Mouse (Mus musculus): ENCODE measurements around the gene Rhoh.

Rhoh gene

DNA sequence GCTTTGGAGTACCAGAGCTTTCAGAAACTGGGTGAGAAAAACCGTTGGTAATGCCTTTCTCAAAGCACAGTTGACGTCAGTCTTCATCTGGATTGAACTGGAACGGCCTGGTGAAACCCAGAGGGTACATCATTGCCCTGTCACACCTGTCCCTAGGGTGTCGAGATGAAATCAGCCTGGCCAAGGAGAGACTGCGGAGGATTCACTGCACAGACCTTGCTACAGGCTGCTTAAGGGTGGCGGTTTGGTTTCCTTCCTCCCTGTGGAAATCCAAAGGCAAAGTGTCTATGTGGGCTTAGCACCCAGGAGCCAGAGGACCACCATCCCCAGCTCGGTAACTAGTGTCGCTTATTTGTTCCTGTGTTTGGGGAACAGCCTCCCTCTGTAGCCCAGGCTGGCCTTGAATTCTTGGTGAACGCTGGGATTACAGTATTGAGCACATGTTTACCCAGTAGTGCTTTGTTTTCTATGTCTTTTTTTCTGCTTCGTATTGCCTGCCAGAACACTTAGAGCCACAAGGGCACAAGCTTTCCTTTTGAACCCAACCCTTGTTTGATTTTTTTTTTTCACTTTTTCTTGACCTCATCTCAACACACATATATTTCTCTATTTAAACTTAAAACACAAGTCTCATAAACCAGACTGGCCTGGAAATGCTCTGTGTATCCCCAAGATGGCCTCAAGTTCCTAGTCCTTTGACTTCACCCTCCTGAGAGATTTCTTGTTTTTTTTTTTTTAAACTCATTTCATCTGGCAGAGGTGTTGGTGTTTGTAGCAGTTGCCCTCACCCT, at the start of gene Rhoh:
Gene Rhoh (plus strand): TSS at position 60 of the 791 bp plus-strand sequence.
- peak; percentile 52 to 55 for DNase-seq (ENCODE audit: low read depth in 2 of 2, low spot score in 2 of 2)

DNA sequence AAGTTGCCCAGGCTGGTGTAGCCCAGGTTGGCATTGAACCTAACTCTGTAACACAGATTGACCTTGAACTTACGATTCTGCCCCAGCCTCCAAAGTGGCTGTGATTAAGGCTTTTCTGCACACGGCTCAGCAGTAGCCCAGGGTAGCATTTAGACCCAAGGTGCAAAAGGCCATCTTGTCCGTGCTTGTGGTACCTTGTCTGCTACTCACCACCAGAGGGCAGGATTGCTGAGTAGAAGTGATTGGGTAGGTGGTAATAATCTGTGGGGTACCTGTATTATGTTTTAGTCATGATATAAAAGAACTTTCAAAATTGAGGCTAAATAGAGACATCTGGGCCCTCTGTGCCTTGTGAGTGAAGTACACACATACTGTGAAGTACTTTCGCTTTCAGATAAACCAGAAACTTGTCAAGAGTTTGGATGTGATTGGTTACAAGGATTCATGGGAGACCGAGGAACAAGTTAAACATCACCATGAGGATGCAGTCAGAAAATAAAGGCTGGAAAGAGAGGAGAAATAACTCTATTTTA, 37.3 kb upstream of the Rhoh start:
- peak; percentile 46 to 58 for DNase-seq (ENCODE audit: low read depth in 2 of 2, low spot score in 2 of 2)

DNA sequence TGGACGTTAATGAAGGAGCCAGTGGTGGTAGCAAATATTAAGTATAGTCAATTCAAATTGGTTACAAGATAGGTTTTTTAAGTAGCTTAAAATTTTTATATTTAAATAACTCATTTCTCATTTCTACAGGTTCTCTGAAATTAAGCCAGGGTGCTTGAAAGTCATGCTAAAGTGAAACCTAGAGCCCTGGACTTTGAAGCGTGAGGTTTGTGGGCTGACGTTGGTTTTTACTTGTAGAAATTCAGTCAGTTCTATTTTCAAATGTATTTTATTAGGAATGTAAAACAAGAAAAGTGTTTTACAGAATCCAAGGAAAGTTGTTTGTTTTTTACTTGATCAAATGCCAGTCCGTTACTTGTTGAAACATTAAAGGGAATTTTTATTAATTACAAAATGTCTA, 34.5 kb upstream of the Rhoh start:
- peak in 1 of 2 experiments; percentile 34 for DNase-seq (ENCODE audit: low read depth in 2 of 2, low spot score in 2 of 2)

DNA sequence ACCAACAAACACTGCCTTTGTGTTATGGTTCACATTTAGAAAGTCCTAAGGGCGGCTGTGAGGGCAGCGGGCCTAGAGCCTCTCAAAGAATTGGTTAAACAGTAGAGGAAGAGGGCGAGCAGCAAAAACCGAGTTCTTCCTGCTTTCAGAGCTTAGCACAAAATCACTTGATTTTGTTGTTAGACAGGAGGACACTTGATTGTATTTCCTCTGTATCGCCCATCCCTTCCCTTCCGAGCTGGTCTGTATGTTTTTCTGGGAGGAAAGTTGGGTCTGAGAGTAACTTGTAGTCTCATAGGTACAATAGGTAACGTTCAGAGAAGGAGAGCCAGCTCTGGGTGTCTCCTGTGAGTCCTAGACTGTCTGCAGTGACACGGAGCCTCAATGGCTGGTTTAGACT, 33.9 kb upstream of the Rhoh start:
- DNase-seq (ENCODE audit: low read depth in 2 of 2, low spot score in 2 of 2) = no peak

DNA sequence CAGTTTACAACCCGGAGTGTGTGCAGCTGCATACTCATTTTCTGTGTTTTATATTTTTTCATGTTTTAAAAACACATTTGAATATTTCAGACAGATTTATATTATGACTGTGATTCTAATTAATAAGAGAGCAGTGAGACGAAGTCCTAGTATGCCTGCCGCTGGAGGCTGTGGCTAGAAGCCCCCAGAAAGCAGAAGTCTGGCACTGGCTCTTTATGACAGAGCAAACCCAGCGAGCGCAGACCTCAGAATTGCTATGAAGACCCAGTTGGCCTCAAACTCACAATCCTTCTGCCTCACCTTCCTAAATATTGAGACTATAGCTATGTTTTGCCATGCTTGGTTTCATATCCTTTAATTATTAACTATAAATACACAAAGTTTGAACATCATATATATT, 32.8 kb upstream of the Rhoh start:
- DNase-seq (ENCODE audit: low read depth in 2 of 2, low spot score in 2 of 2) = no peak

DNA sequence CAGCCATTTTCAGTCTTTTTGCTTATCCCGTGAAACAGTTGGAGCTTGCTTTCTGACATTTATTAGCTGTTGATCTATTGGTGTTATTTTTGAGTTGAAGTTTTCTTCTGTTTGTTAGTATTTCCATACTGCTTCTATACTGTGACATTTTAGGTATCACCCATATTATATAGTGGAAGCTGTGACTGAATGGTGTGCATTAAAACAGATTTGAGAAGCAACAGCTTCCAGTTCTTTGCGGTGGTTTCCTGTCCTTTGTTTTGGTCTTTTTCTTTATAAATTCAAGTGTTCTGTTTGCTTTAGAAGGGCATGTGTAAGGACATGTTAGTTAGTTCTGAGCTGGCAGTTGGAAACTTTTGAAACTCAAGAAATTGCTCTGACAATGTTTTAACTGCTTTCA, 32.0 kb upstream of the Rhoh start:
- no peak for DNase-seq (ENCODE audit: low read depth in 2 of 2, low spot score in 2 of 2)

DNA sequence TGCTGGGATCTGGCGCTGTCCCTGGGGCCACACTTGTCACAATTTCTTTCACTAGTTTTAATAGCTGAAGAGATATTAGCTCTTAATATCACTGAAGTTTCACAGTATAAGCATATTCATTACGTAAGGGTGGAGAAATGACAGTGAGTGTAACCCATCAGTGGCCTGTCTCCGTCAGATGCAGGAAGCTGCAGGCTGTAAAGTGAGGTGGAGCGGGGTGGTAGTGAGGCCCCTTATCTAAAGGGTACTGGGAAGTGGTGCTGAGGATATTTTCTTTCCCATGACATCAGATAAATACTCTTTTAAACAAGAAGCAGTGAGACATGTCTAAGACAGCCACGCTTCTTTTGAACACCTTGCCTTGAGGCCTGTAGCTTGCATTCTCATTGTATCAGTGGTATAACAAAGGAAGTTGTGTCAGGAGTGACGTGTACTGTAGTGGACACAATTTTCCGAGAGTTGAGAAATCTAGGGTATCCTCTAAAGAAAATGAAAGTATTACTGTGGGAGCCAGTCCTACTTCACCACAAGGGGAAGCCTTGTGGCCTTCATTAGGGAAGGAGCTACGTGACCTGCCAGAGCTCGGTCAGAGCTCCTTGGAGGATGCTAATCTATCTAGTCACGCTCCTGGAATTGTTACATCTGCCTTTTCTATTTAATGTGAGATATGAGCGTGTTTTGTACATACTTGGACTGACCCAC, 28.9 kb upstream of the Rhoh start:
- no peak for DNase-seq (ENCODE audit: low read depth in 2 of 2, low spot score in 2 of 2)

DNA sequence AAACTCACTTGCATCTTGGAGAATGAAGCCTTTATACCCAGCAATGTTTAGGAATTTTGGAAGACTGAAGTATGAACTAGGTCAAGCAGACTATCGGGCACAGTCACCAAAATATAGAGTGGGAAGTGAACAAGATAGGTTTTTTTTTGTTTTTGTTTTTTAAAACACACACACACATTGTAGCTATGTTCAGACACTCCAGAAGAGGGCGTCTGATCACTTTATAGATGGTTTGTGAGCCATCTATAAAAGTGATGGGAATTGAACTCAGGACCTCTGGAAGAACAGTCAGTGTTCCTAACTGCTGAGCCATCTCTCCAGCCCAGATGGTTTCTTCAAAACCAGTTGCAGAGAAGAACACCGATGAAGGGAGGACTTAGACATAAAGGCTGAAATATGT, 27.9 kb upstream of the Rhoh start:
- DNase-seq (ENCODE audit: low read depth in 2 of 2, low spot score in 2 of 2) = no peak

DNA sequence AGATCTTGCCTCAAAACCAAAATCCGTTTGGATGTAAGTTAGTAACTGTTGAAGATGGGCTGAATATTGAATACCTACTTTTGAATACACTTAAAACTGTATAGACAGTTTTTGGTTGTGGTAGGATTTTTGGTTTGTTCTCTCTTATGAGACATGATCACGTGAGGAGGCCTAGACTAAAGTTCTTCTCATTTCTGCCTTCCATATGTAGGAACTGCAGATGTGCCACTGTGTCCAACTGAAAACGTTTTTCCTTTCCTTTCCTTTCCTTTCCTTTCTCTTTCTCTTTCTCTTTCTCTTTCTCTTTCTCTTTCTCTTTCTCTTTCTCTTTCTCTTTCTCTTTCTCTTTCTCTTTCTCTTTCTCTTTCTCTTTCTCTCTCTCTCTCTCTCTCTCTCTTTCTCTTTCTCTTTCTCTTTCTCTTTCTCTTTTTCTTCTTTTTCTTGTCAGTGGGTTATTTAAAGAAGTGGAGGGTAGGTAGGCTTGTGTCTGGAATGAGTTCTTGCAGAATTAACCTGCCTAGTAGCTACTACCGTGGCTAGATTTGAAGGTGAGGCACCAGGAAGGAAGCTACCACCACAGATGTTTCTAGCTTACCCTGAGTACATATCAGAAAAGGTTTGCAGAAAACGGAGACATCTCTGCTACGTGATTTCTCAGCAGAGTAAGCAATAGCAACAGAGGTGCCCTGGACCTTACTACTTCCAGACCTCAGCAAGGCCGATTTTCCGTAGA, 27.1 kb upstream of the Rhoh start:
- no peak for DNase-seq (ENCODE audit: low read depth in 2 of 2, low spot score in 2 of 2)

DNA sequence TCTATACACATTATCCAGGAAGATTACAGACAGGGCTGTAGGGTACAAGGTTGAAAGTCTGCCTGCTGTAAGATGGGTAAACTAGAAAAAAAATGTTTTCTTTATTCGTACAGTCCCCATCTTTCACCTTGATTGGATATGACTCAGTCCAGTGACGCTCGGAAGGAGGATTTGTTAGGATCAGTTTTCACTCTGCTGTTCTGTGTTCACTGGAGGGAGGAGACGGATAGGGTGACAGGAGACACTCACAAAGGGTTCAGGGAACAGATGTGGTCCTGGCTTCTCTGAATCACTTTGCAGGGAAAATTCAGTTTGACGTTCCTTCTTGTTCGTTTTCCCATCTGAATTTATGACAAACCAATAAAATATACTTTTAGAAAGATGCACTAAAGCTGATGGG, 23.0 kb upstream of the Rhoh start:
- no peak for DNase-seq (ENCODE audit: low read depth in 2 of 2, low spot score in 2 of 2)

DNA sequence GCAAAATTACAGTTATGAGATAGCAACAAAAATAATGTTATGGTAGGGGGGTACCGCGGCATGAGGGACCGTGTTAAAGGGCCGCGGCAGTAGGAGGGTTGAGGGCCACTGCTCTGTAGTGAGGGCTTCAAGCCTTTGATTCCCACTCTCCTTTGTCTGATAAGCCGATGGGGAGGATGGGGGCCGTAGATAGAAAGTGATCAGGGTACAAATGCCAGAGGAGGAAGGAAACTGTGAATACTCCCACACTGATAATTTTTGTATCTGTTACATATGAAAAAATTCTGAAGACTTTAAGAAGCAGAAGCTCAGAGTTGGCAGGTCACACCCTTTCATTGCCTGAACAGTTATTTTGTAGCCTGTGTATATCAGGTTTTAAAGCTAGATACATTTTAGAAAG, 18.1 kb upstream of the Rhoh start:
- DNase-seq (ENCODE audit: low read depth in 2 of 2, low spot score in 2 of 2) = no peak

DNA sequence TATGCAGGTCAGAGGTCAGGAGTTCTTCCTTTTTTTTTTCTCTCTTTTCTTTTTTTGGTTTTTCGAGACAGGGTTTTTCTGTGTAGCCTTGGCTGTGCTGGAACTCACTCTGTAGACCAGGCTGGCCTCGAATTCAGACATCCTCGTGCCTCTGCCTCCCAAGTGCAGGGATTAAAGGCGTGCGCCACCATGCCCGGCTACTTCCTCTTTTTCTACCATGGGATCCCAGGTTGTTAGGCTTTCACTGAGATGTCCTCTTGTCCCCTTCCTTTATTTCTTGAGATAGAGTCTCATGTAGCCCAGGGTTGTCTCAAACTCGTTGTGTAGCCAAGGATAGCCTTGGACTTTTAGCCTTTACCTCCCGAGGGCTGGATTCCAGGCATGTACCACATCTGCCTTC, 14.5 kb upstream of the Rhoh start:
- DNase-seq (ENCODE audit: low read depth in 2 of 2, low spot score in 2 of 2) = no peak

DNA sequence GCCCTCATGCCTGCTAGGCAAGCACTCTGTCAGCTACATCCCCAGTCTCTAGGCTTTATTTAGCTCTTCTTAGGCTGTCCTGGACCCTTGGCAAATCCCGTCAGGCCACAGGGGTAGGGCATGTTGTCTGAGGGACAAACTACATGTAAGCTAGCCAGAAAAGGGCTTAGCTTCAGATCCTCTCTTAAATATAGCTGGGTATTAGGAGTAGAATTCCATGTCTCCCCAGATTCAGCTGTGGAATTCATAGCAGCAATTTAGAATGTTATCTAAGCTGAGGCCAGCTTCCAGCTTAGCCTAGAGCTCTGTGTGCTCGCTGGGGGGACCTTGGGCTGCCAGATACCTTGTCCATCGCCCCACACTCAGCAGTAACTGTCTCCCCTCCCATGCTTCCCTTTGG, 14.1 kb upstream of the Rhoh start:
- DNase-seq (ENCODE audit: low read depth in 2 of 2, low spot score in 2 of 2) = no peak

DNA sequence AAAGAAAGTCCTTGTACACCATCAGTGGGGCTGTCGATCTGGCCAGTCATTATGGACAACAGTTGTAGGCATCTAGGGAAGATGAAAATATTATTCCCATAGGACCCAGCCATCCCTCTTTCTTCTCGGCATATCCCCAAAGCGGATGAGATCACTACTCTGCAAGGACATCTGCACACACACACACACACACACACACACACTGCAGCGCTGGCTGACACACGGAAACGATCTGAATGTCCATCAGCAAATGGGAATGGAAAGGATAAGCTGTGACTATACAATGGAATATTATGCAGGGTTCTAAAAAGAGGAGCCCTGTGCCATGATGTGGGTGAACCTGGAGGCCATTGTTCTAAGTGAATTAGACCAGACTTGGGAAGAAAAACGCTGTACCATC, 13.4 kb upstream of the Rhoh start:
- DNase-seq (ENCODE audit: low read depth in 2 of 2, low spot score in 2 of 2) = no peak

DNA sequence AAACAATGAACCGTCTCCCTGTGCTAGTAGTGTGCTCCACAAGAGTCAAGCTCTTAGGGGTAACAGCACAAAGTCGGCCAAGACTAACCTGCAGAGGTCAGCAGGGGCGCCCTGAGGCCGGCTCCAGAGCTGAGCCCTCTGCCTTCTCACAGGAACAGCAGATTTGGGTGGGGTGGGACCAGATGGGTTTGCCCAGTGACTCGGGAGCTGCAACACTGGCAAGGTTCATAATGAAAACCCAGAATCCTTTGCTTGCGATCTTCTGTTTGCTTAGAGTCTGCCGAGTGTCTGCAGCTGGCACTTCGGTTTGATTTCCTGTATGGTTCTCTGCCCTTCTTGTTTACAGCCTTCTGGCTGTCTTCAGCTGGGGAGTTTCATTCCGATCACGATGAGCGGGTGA, 10.2 kb upstream of the Rhoh start:
- DNase-seq (ENCODE audit: low read depth in 2 of 2, low spot score in 2 of 2) = peak; percentile 56 to 66

DNA sequence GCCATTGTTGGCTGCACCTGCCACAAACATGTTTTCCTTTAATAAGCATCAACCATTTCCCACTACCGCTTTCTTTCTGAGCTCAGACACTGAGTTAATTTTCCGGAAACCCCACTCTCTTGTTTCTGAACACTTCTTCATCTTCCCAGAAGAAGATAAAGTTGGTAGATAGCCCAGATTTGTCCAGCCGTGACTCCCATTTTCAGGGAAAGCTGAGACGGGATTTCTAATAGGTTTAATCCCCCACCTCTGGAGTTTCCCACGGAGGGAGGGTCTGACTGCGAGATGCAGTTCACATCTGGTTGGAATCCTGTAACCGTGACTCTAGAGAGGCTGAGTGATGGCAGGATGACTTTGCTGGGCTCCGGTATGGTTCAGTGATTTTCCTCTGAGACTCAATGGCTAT, 6.2 kb upstream of the Rhoh start:
- DNase-seq (ENCODE audit: low read depth in 2 of 2, low spot score in 2 of 2) = no peak

DNA sequence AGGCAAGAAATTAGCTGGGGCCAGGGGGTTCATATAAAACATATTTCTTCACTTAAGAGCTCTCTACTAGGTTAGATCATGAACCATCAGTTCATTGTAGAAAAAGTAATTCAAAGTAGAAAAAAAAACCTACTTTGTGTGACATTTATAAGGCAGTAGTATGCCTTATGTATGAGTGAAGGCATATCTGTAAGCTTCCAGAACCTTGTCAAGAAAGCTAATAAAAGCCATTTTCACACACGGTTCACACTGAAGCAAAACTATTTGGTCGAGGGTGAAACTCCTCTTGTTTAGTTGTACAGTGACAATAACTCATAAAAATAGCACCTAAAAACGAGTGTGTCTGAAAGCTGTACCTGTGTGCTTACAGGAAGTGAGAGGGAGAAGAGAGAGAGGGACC, 5.4 kb upstream of the Rhoh start:
- no peak for DNase-seq (ENCODE audit: low read depth in 2 of 2, low spot score in 2 of 2)

DNA sequence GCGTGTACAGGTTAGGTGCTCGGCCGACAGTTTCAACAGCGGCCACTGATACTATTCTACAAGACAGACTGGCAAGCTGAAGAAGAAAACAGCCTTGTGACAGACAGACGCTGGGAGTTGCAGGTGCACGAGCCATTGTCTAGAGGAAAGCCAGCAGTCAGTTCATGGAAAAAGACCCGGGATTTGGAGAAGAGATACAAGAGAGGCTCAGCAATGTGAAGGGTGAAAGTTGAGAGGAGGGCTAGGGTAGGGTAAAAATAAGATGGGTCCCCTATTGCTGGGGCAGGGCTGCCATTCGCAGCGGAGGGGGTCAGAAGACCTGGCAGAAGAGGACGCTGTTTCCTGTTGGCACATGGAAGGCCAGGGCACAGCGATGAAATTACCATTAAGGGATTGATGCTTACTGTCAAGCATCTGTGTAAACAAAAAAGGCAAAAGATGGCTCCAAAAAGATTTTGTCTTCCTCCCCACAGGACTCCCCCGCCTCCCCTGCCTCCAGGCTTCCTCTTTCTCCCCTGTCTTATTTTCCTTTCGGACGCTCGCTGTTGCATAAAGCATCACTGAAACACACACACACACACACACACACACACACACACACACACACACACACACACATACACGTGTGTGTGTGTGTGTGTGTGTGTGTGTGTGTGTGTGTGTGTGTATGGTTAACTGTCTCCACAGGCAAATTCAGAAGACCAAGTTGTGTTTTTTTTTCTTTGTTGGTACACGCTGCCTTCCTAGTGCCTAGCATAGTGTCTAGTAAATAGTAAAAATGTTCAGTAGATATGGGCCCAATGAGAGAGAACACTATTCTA, 4.2 kb upstream of the Rhoh start:
- no peak for DNase-seq (ENCODE audit: low read depth in 2 of 2, low spot score in 2 of 2)

DNA sequence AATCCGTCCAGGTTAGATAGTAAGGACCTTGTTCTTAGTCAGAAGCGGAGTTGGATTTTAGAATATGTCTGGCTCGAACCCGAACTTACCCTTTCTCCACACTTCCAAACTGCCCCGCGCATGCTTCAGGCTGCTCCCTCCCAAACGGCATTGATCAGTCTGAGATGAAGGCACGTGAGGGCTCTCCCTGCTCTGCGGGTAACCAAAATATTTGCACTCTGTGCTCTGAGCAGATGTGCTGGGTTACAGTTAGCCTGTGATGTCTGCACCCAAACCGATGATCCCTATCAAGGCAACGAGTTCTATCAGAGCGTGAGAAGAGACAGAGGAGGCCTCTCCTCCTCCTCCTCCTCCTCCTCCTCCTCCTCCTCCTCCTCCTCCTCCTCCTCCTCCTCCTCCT, 3.1 kb upstream of the Rhoh start:
- DNase-seq (ENCODE audit: low read depth in 2 of 2, low spot score in 2 of 2) = peak; percentile 50 to 61

DNA sequence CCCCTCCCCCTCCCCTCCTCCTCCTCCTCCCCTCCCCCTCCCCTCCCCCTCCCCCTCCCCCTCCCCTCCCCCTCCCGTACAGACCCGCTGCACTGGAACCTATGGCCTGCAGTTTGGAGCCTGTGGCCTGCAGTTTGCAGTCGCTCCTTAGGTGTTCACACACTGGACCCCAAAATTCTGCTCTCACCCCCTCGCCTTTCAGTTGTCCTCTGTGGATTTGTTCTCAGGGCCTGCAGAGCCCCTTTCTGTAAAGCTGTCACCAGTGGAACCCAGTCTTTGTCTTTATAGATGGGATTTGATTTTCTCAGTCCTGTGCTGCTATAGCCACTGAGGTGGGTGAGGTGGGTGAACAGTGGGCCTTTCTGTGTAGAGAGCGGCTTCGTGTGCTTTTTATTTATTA, 2.7 kb upstream of the Rhoh start:
- DNase-seq (ENCODE audit: low read depth in 2 of 2, low spot score in 2 of 2) = no peak

DNA sequence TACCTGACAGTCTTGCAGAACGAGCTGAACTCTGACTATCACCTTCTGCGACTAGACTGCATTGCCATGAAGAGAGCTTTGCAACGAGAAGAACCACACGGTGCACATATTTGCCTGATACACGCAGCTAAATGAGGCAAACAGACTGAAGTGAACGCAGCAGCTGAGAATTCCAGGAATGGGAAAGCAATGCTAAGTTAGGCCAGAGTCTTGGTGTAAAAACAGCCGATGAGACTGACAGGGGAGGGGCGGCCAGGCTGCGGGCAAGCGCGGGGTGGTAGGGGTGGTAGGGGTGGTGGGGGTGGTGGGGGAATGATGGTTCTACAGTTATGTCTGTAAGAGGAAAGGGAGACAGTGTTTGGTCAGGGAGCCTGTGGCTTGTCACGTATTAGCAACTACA, 2.1 kb upstream of the Rhoh start:
- DNase-seq (ENCODE audit: low read depth in 2 of 2, low spot score in 2 of 2) = no peak
